Mouse (Mus musculus) brain, embryonic 14.5 days (tissue): Measurements from ENCODE around the gene Fbxo21.

Experiments
- CTCF ChIP-seq: fragments of 200-500 bp; IDR thresholded peaks from 2 replicates; pipeline ENCODE4 v1.5.1; 2012; ENCODE audit warnings: inconsistent platforms, mild to moderate bottlenecking, moderate library complexity, borderline replicate concordance; ENCODE audit not compliant: insufficient read depth, insufficient read length; ENCODE audit errors: extremely low read depth
- POLR2A ChIP-seq: fragments of 200-500 bp; IDR thresholded peaks from 2 replicates; pipeline ENCODE4 v1.6.1; 2012; ENCODE audit warnings: mild to moderate bottlenecking, inconsistent platforms, borderline replicate concordance; ENCODE audit not compliant: poor library complexity, insufficient read depth, insufficient read length, severe bottlenecking; ENCODE audit errors: extremely low read depth

- TF ChIP-seq CTCF, result no peak
- no peak for TF ChIP-seq POLR2A
Measured at GRCm38 (mm10) chr5:118015669-118016068, 39.1 kb downstream of the Fbxo21 start.
